Mouse (Mus musculus): ENCODE measurements around the gene Tnfsf9. TPM values are rescaled to one million over a fixed set of nuclear protein-coding genes. Genes with fewer than 3 reads are reported as not detected.

Tnfsf9 gene
- polyA plus RNA-seq, 1 experiment from 2014 or later, result 4.2 TPM

DNA sequence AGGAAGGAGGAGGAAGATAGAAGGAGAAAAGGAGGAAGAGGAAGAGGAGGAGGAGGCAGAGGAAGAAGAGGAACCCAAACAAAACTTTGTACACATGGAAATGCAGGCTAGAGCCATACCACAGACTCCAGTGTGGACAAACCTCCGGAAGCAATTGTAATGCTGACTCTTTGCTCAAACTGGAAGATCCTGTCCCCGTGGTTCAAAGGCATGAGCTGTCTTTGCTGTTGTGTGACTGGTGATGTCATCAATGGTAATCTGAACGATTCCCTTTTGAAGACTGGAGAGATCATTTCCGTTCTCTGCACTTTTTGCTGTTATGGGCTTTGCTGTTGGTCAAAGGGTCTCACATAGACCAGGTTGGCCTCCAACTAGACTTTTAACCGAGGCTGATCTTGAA, 6.8 kb upstream of the Tnfsf9 start:
- Histone ChIP-seq H3K36me3 (no peaks in the 10 kb centered on the region), H3K4me2 (no peak overlapping the region), H3K27me3 (peaks cover 6% of the 10 kb centered on the region), H3K9me3 (no peaks in the 10 kb centered on the region), H3K27ac (replicated peaks) (no peak overlapping the region), H3K9ac (no peak overlapping the region), H3K4me1 (replicated peaks) (peaks cover 12% of the 10 kb centered on the region), H3K4me3 (no peak overlapping the region)
- no peak for ATAC-seq (ENCODE audit: low read depth)
- WGBS, result 82% methylated on average over 5 of the region's 5 CpGs

DNA sequence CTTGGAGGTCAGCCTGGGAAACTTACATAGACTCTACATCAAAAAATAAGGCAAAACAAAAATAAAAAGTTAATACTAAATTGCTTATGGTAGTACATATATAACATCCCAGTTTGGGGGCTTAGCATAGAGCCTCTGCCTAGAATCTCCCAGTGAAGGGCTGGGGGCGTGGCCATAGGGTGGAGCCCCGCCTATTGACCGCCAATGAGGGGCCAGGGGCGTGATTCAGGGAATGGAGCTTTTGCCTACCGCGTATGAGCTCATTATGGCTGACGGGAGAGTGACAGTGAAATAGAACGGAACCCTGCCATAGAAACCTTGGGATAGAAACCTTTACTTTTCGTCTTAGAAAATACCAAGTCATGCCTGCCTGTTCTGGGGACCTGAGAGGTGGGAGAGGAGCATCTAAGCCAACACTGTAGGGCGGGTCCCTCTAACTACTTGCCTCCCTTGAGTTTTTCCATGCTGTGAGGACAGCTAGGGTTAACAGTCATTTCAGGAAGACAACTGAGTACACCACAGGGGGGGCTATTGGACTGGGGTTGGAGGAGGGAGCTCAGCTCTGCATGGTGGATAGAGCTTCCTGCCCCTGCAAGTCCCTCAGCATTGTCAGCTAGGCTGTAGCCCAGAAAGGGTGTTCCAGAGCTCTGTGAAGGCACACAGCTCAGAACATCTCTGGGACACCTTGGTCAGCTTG, 5.3 kb upstream of the Tnfsf9 start:
- Histone ChIP-seq H3K27ac (replicated peaks) (no peak overlapping the region), H3K4me1 (replicated peaks) (peaks cover 18% of the 10 kb centered on the region), H3K27me3 (peaks cover 6% of the 10 kb centered on the region), H3K9me3 (no peaks in the 10 kb centered on the region), H3K36me3 (no peaks in the 10 kb centered on the region), H3K4me3 (no peak overlapping the region), H3K4me2 (no peak overlapping the region), H3K9ac (no peak overlapping the region)
- ATAC-seq (ENCODE audit: low read depth), result no peak
- 10% methylated on average over 10 of the region's 10 CpGs for WGBS

DNA sequence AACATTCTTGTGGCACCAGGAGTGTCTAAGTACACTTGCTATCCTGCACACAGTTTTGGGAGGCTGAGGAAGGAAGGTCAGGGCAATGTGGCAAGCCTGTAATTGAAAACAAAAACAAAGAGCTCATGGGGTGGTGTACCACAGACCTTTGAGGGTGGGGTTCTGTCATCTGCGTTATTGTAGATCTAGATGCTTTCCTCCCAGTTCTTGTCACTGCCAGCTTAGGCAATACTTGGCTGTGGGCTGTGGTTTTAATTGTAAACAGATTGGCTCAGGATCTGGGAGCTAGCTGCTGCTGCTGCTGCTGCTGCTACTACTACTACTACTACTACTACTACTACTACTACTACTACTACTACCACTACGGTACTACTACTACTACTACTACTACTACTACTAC, 2.8 kb upstream of the Tnfsf9 start:
- H3K4me1 ChIP-seq (replicated peaks), result peaks cover 27% of the 10 kb centered on the region
- whole genome bisulfite sequencing, result 86% methylated on average over 2 of the region's 2 CpGs

DNA sequence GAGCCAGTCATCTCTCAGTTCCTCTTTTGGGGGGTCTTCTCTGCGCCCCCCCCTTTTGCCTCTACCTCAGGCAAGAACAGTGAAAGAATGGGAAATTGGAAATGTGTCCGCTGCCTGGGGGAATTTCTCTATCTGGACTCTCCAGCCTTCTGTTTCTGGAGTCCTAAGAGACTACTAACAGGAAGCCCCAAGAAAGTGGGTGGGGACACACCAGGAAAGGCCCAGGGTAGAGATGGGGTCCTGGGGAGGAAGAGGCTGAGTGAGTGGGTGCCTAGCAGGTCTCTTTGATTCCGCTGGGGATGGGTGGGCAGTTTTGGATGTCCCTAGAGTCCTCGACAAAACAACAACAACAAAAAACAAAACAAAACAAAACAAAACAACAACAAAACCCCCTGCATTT, 629 bp upstream of the Tnfsf9 start:
- peak; percentile 38; the same call in 1 of the 2 replicates for ATAC-seq (ENCODE audit: low read depth)
- peaks cover 28% of the 10 kb centered on the region for H3K4me1 ChIP-seq (replicated peaks)

More for the DNA sequence above, 2.8 kb upstream of the Tnfsf9 start:
- no peak overlapping the region for H3K4me3 ChIP-seq
- no peak overlapping the region for H3K27ac ChIP-seq (replicated peaks)
- no peak overlapping the region for H3K9ac ChIP-seq
- no peak for ATAC-seq (ENCODE audit: low read depth)
- H3K27me3 ChIP-seq, result no peaks in the 10 kb centered on the region; the same call in 1 of the 2 replicates
- H3K36me3 ChIP-seq, result no peaks in the 10 kb centered on the region
- H3K4me2 ChIP-seq, result no peak overlapping the region
- H3K9me3 ChIP-seq, result no peaks in the 10 kb centered on the region

DNA sequence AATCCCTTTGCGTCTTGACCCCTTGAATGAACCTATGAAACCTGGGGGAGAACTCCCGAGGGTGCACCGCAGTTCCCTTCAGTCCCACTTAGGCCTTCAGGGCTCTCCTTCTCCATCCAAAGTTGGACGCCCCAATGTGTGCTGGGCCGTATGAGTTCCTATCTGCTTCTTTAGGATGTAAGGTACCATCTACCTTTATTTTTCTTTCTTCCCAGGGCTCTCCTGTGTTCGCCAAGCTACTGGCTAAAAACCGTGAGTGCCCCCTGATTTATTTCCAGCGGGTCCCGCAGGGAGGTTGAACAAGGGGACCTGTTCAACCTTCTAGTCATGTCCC, 877 bp downstream of the Tnfsf9 start:
- H3K36me3 ChIP-seq, result no peaks in the 10 kb centered on the region
- peaks cover 28% of the 10 kb centered on the region for H3K4me1 ChIP-seq (replicated peaks)
- H3K9ac ChIP-seq, result peak overlapping the region; percentile 81
- no peaks in the 10 kb centered on the region; the same call in 1 of the 2 replicates for H3K27me3 ChIP-seq
- ATAC-seq (ENCODE audit: low read depth), result no peak; the same call in 1 of the 2 replicates
- H3K27ac ChIP-seq (replicated peaks), result no peak overlapping the region
- H3K4me3 ChIP-seq, result peak overlapping the region; percentile 65
- H3K4me2 ChIP-seq, result peak overlapping the region; percentile 92
- no peaks in the 10 kb centered on the region for H3K9me3 ChIP-seq
- WGBS, result 5% methylated on average over 9 of the region's 9 CpGs

More for the DNA sequence above, 629 bp upstream of the Tnfsf9 start:
- H3K27me3 ChIP-seq, result no peaks in the 10 kb centered on the region; the same call in 1 of the 2 replicates
- WGBS, result 42% methylated on average over 4 of the region's 4 CpGs
- peak overlapping the region; percentile 81 for H3K9ac ChIP-seq
- no peaks in the 10 kb centered on the region for H3K36me3 ChIP-seq
- no peaks in the 10 kb centered on the region for H3K9me3 ChIP-seq
- H3K4me3 ChIP-seq, result peak overlapping the region; percentile 65; the same call in 1 of the 2 replicates
- no peak overlapping the region for H3K27ac ChIP-seq (replicated peaks)
- H3K4me2 ChIP-seq, result peak overlapping the region; percentile 92

DNA sequence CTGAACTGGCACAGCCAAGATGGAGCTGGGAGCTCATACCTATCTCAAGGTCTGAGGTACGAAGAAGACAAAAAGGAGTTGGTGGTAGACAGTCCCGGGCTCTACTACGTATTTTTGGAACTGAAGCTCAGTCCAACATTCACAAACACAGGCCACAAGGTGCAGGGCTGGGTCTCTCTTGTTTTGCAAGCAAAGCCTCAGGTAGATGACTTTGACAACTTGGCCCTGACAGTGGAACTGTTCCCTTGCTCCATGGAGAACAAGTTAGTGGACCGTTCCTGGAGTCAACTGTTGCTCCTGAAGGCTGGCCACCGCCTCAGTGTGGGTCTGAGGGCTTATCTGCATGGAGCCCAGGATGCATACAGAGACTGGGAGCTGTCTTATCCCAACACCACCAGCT, 1.9 kb downstream of the Tnfsf9 start:
- peak overlapping the region; percentile 92; the same call in 1 of the 2 replicates for H3K4me2 ChIP-seq
- no peak for ATAC-seq (ENCODE audit: low read depth)
- no peaks in the 10 kb centered on the region for H3K9me3 ChIP-seq
- no peaks in the 10 kb centered on the region for H3K36me3 ChIP-seq
- 90% methylated on average over 5 of the region's 5 CpGs for WGBS
- H3K27me3 ChIP-seq, result no peaks in the 10 kb centered on the region; the same call in 1 of the 2 replicates
- no peak overlapping the region for H3K27ac ChIP-seq (replicated peaks)
- H3K9ac ChIP-seq, result no peak overlapping the region
- peaks cover 28% of the 10 kb centered on the region for H3K4me1 ChIP-seq (replicated peaks)
- H3K4me3 ChIP-seq, result no peak overlapping the region

DNA sequence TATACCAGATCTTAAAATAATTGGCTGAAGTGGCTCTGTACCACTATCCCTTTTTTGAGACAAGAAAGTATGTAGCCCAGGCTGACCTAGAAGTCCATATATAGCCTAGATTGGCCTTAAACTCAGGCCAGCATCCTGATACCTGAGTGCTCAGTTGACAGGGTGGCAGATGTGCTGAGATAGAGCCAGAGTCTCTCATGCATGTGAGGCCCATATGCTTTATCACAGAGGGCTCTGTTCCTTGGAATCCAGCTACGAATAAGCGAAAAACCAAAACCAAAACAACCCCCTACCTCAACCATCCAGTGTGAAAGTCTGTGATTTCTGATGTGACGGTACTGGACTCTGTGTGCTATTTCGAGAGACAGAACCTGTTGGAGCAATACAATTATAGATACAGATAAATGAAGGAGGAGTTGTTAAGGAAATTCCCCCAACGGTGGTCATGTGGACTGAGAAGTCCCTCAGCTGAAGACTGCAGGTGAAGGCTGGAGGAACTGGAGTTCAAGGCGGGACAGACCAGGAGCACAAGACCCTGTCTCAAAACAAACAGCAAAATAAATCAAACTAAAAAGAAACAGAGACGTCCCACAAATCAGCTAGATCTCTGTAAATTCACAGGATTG, 3.0 kb downstream of the Tnfsf9 start:
- Histone ChIP-seq H3K9ac (no peak overlapping the region), H3K4me2 (no peak overlapping the region), H3K9me3 (no peaks in the 10 kb centered on the region), H3K4me3 (no peak overlapping the region), H3K4me1 (replicated peaks) (peaks cover 28% of the 10 kb centered on the region), H3K36me3 (no peaks in the 10 kb centered on the region), H3K27ac (replicated peaks) (no peak overlapping the region), H3K27me3 (no peaks in the 10 kb centered on the region; the same call in 1 of the 2 replicates)
- ATAC-seq (ENCODE audit: low read depth), result no peak
- 79% methylated on average over 7 of the region's 7 CpGs for WGBS

DNA sequence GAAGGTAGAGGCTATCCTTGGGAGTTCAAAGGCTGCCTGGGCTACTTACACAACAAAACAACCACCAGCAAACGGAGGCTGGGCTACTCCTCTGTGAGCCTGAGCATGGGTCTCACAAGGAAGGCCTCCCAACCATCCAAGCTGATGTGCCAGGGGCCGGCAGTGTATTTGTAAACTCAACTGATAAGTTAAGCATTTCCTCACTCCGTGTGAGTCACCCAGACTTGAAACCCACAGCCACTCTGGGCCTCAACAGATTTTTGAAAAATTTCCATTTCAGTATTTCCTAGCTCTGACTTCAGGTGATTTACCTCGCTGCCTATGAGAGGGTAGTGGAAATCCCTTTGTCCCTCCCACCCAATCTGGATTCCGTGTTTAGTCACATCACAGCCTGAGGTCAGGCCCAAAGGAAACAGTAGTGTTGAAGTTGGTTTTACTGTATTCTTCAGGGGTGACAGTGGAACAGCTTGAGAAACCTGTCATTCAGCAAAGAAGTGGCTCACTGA, 3.6 kb downstream of the Tnfsf9 start:
- Histone ChIP-seq H3K36me3 (no peaks in the 10 kb centered on the region), H3K27ac (replicated peaks) (no peak overlapping the region), H3K27me3 (no peaks in the 10 kb centered on the region; the same call in 1 of the 2 replicates), H3K4me2 (no peak overlapping the region), H3K9me3 (no peaks in the 10 kb centered on the region), H3K4me1 (replicated peaks) (peaks cover 28% of the 10 kb centered on the region), H3K4me3 (no peak overlapping the region), H3K9ac (no peak overlapping the region)
- no peak for ATAC-seq (ENCODE audit: low read depth)
- 61% methylated on average over 5 of the region's 5 CpGs for WGBS

DNA sequence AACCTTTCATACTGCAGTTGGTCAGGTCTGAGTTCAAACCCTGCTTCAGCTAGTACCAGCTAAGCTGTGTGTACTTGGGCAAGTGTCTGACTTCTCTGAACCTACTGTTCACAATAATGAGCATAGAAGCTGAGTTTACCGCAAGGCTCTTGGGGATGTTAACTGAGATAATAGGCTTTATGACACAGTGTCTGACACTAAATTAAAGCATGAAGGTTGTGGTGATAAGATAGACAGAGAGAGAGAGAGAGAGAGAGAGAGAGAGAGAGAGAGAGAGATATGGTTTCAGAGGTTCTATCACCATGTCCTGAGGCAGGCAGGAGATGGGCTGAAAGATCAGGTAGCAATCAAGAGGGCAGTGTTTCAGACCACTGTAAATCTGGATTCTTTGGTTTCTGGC, 4.9 kb downstream of the Tnfsf9 start:
- H3K4me2 ChIP-seq, result no peak overlapping the region
- peaks cover 20% of the 10 kb centered on the region for H3K4me1 ChIP-seq (replicated peaks)
- H3K9me3 ChIP-seq, result no peaks in the 10 kb centered on the region
- no peak for ATAC-seq (ENCODE audit: low read depth)
- 88% methylated on average over 1 of the region's 1 CpGs for WGBS
- no peak overlapping the region for H3K9ac ChIP-seq
- no peak overlapping the region for H3K27ac ChIP-seq (replicated peaks)
- no peaks in the 10 kb centered on the region; the same call in 1 of the 2 replicates for H3K27me3 ChIP-seq
- no peak overlapping the region for H3K4me3 ChIP-seq
- H3K36me3 ChIP-seq, result no peaks in the 10 kb centered on the region

DNA sequence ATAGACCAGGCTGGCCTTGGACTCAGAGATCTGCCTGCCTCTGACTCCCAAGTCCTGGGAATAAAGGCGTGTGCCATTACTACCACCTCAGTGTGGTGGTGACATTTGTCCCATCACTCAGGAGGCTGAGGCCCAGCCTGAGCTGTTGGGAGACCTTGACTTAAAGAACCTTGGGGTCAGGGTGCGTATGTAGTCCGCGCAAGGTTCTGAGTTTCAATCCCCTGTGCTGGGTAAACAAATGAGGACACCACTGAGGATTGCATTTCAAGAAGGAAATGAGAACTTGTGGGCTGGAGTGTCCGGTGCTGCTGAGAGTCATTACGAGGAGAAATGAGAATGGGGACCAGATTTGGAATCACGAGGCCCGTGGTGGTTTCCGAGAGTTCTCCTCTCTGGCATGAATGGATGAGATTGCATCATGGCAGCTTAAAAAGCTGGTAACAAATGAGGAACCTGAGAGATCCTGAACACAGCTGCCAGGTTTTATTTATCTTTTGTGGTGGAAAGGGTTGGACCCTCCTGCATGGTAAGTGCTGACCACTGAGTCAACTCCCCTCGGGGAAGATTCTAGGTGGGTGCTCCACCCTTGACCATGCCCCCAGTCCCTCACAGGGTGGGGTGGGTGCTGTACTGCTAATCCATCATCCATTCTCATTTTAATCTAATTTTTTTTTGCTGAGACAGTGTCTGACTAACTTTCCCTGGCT, 7.8 kb downstream of the Tnfsf9 start:
- Histone ChIP-seq H3K27me3 (no peaks in the 10 kb centered on the region), H3K9ac (no peak overlapping the region), H3K9me3 (no peaks in the 10 kb centered on the region), H3K27ac (replicated peaks) (no peak overlapping the region), H3K4me1 (replicated peaks) (no peaks in the 10 kb centered on the region), H3K4me2 (no peak overlapping the region), H3K4me3 (no peak overlapping the region), H3K36me3 (no peaks in the 10 kb centered on the region)
- no peak for ATAC-seq (ENCODE audit: low read depth)
- 91% methylated on average over 10 of the region's 10 CpGs for WGBS

DNA sequence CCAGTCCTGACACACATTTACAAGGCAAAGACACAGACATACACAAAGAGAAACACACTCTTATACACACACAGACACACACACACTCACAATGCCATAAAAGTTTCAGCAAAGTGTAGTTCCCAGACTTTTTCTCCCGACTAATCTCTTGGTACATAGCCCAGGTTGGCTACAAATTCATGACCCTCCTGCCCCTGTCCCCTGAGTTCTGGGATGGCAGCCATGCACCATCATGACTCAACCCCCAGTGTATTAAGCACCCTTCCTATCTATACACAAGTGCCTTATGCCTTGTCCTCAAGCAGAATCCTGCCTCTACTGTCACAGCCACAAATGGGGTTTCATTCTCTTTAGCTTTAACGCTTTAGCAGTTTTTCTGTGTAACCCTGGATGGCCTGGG, 11.7 kb downstream of the Tnfsf9 start:
- Histone ChIP-seq H3K36me3 (no peaks in the 10 kb centered on the region), H3K27me3 (no peaks in the 10 kb centered on the region), H3K4me3 (no peak overlapping the region), H3K4me1 (replicated peaks) (no peaks in the 10 kb centered on the region), H3K4me2 (no peak overlapping the region), H3K9ac (no peak overlapping the region), H3K27ac (replicated peaks) (no peak overlapping the region), H3K9me3 (no peaks in the 10 kb centered on the region)
- ATAC-seq (ENCODE audit: low read depth), result no peak
- 69% methylated on average over 2 of the region's 2 CpGs for WGBS
